In genomic region chr7:73398319-73398718, GRCm38 (mm10) we compare ENCODE assay signal across 9 mouse cellular contexts. TPM values are rescaled to one million over a fixed set of nuclear protein-coding genes. Genes with fewer than 3 reads are reported as not detected.
A peak's percentile ranks its signal among the peaks of the same experiment; 100 is the strongest.
DNase-seq lines count a peak whose midpoint lies in the region; ATAC-seq and TF ChIP-seq lines count a peak whose summit lies in the region.
"Had no signal": no experiment of that assay in that cellular context is flagged by ENCODE, and none has a peak within 500 bp of the region (broad histone marks: within the 10 kb centered on the region; RNA-seq: fewer than 3 reads in every experiment).

No protein-coding gene starts in this region.

- no peak for TF ChIP-seq POLR2A in heart, adult 2 months (IDR thresholded peaks at IDR 0.05; ENCODE audit: insufficient read depth, low read depth, low read length)

- peaks cover 4% of the 10 kb centered on the region for H3K4me1 ChIP-seq in heart, adult 2 months (ENCODE audit: control insufficient read depth, insufficient read depth, low read length)
- H3K4me1 ChIP-seq in intestine, embryonic 16.5 days (ENCODE audit: control insufficient read depth, insufficient read depth, low read length): peaks cover 35% of the 10 kb centered on the region
- H3K4me1 ChIP-seq in liver, embryonic 15.5 days (replicated peaks): peaks cover 16% of the 10 kb centered on the region
- H3K4me1 ChIP-seq in neural tube, embryonic 12.5 days: peaks cover 91% of the 10 kb centered on the region

- no peak overlapping the region; the same call in 1 of the 2 replicates for H3K27ac ChIP-seq in heart, adult 2 months
- no peak overlapping the region for H3K27ac ChIP-seq in intestine, embryonic 16.5 days (ENCODE audit: low read length)
- H3K27ac ChIP-seq in liver, embryonic 15.5 days (replicated peaks): no peak overlapping the region
- H3K27ac ChIP-seq in neural tube, embryonic 12.5 days: peak overlapping the region; percentile 79
- H3K27ac ChIP-seq: liver, embryonic 14.5 days had no signal

- no peak overlapping the region for H3K9ac ChIP-seq in heart, adult 2 months (ENCODE audit: low read depth, low read length)
- no peak overlapping the region for H3K9ac ChIP-seq in intestine, embryonic 16.5 days (ENCODE audit: low read depth, low read length)
- H3K9ac ChIP-seq in liver, embryonic 15.5 days: no peak overlapping the region
- H3K9ac ChIP-seq in neural tube, embryonic 12.5 days: peak overlapping the region; percentile 53
- H3K9ac ChIP-seq: liver, embryonic 14.5 days had no signal

- intact Hi-C loops in heart, adult 2 months (cut with DNase I): loop anchor here (5.0 kb wide), 1 partner anchor 261 kb away; no protein-coding TSS in a partner anchor

- DNase-seq in B cell, adult 2 months: peak; percentile 51 to 52
- DNase-seq in adrenal gland, adult (ENCODE audit: inconsistent age in 2 of 2, low spot score in 1 of 2): peak; percentile 81 to 95
- peak; percentile 79 for DNase-seq in embryo, embryonic 9.5 days (ENCODE audit: extremely low spot score)
- DNase-seq in heart, adult 2 months: peak; percentile 76 to 79

- peak overlapping the region; percentile 67 for H3K4me2 ChIP-seq in intestine, embryonic 16.5 days (ENCODE audit: low read depth, low read length)
- H3K4me2 ChIP-seq in liver, embryonic 15.5 days: peak overlapping the region; percentile 18
- peak overlapping the region; percentile 78 for H3K4me2 ChIP-seq in neural tube, embryonic 12.5 days (replicated peaks)

- no peaks in the 10 kb centered on the region for H3K9me3 ChIP-seq in intestine, embryonic 16.5 days (ENCODE audit: control insufficient read depth, low read length)
- H3K9me3 ChIP-seq in liver, embryonic 15.5 days (replicated peaks): no peaks in the 10 kb centered on the region
- no peaks in the 10 kb centered on the region for H3K9me3 ChIP-seq in neural tube, embryonic 12.5 days

- ATAC-seq in intestine, embryonic 16.5 days: peak; percentile 62
- no peak for ATAC-seq in liver, embryonic 15.5 days (ENCODE audit: insufficient read depth)
- ATAC-seq in neural tube, embryonic 12.5 days (ENCODE audit: low FRiP score, low read depth): peak; percentile 30; the same call in 1 of the 2 replicates
- no peak for ATAC-seq in monocyte, adult 5-6 weeks (replicated peaks; ENCODE audit: insufficient number of reproducible peaks, low FRiP score, low TSS enrichment, poor library complexity, severe bottlenecking)

- no peak for TF ChIP-seq EP300 in heart, adult 2 months (IDR thresholded peaks at IDR 0.05; ENCODE audit: insufficient read depth, low read depth, low read length)

- H3K79me2 ChIP-seq in heart, adult 2 months (replicated peaks; ENCODE audit: control insufficient read depth, insufficient read depth, low read length): no peaks in the 10 kb centered on the region

- 22% methylated on average over 11 of the region's 11 CpGs for WGBS in heart, adult 2 months
- 11% methylated on average over 11 of the region's 11 CpGs for WGBS in intestine, embryonic 16.5 days
- WGBS in liver, embryonic 15.5 days (ENCODE audit: insufficient replicate concordance): 2% methylated on average over 11 of the region's 11 CpGs
- 6% methylated on average over 11 of the region's 11 CpGs for WGBS in neural tube, embryonic 12.5 days

- H3K27me3 ChIP-seq in heart, adult 2 months (ENCODE audit: control insufficient read depth, insufficient read depth, low read length): no peaks in the 10 kb centered on the region
- no peaks in the 10 kb centered on the region for H3K27me3 ChIP-seq in intestine, embryonic 16.5 days (replicated peaks; ENCODE audit: control insufficient read depth, insufficient read depth, low read length)
- peaks cover 75% of the 10 kb centered on the region for H3K27me3 ChIP-seq in liver, embryonic 15.5 days
- no peaks in the 10 kb centered on the region for H3K27me3 ChIP-seq in neural tube, embryonic 12.5 days (replicated peaks)

- no peak for TF ChIP-seq CTCF in heart, adult 2 months (IDR thresholded peaks at IDR 0.05)

- H3K36me3 ChIP-seq in heart, adult 2 months (ENCODE audit: control insufficient read depth, insufficient read depth, low read length): no peaks in the 10 kb centered on the region
- no peaks in the 10 kb centered on the region for H3K36me3 ChIP-seq in intestine, embryonic 16.5 days (ENCODE audit: control insufficient read depth, insufficient read depth, low read length)
- no peaks in the 10 kb centered on the region for H3K36me3 ChIP-seq in liver, embryonic 15.5 days (replicated peaks)
- 0 out of 2 replicates have a peak, but pooled peaks cover 4% of the 10 kb centered on the region for H3K36me3 ChIP-seq in neural tube, embryonic 12.5 days

- H3K4me3 ChIP-seq in heart, adult 2 months: no peak overlapping the region
- H3K4me3 ChIP-seq in intestine, embryonic 16.5 days (ENCODE audit: low read length): peak overlapping the region; percentile 25; the same call in 1 of the 2 replicates
- no peak overlapping the region for H3K4me3 ChIP-seq in liver, embryonic 15.5 days (replicated peaks)
- H3K4me3 ChIP-seq in neural tube, embryonic 12.5 days: peak overlapping the region; percentile 27

RNA-seq across cellular contexts. Expression of gene Rgma, which starts 23.0 kb away (rescaled TPM):
- total RNA-seq in heart, adult 2 months (2021): 10 to 100 TPM; 54.6 to 83.7 TPM
- 27.4 and 28.7 TPM in 2 replicates for polyA plus RNA-seq in heart, adult 2 months (2012; rRNA removed)
- polyA plus RNA-seq in intestine, embryonic 16.5 days (2015; fragmentation: Nextera tagmentation; extraction: Ambion mirVana): 5.3 and 5.8 TPM in 2 replicates
- 0.17 and 0.23 TPM in 2 replicates for polyA plus RNA-seq in liver, embryonic 15.5 days (2015; fragmentation: Nextera tagmentation; extraction: Ambion mirVana)
- 48.8 and 49.0 TPM in 2 replicates for polyA plus RNA-seq in neural tube, embryonic 12.5 days (2016; fragmentation: Nextera tagmentation; extraction: Ambion mirVana)
- not detected in 3 replicates for total RNA-seq in monocyte, adult 5-6 weeks (2017)

Comparison
In these comparisons a context has a peak if more than half of its experiments do, and no peak if none do; other contexts are left out.
1. H3K4me3 ChIP-seq: peak in intestine, embryonic 16.5 days (single experiment) and neural tube, embryonic 12.5 days (single experiment); none in heart, adult 2 months (single experiment) and liver, embryonic 15.5 days (single experiment).
2. ATAC-seq: peak in intestine, embryonic 16.5 days (single experiment) and neural tube, embryonic 12.5 days (single experiment); none in liver, embryonic 15.5 days (single experiment) and monocyte, adult 5-6 weeks (single experiment).
3. H3K4me2 ChIP-seq: peak in every context shown above with its lines; median percentile 78 in neural tube, embryonic 12.5 days; 67 in intestine, embryonic 16.5 days; 18 in liver, embryonic 15.5 days.
4. Peak in every context shown above with its lines, with median percentiles within 50 percentile points of each other: DNase-seq.